Comparison of ENCODE assay signal across 19 mouse cellular contexts in genomic region chr14:105721576-105721975, GRCm38 (mm10).
DNase-seq lines count a peak whose midpoint lies in the region; ATAC-seq and TF ChIP-seq lines count a peak whose summit lies in the region.
"Had no signal": no experiment of that assay in that cellular context is flagged by ENCODE, and none has a peak within 500 bp of the region (broad histone marks: within the 10 kb centered on the region; RNA-seq: fewer than 3 reads in every experiment).

No protein-coding gene starts in this region.

- H3K4me2 ChIP-seq in forebrain, postnatal 0 days (ENCODE audit: low read depth), result no peak overlapping the region
- H3K4me2 ChIP-seq in forebrain, embryonic 11.5 days (ENCODE audit: low read depth, low read length, severe bottlenecking), result no peak overlapping the region
- H3K4me2 ChIP-seq: embryonic facial prominence, embryonic 13.5 days; heart, embryonic 13.5 days; hindbrain, embryonic 12.5 days had no signal

- TF ChIP-seq CTCF in cerebellum, adult 2 months (IDR thresholded peaks at IDR 0.05; ENCODE audit: borderline replicate concordance, insufficient read depth, low read depth, low read length), result no peak
- no peak for TF ChIP-seq CTCF in forebrain, postnatal 0 days (IDR thresholded peaks at IDR 0.05; ENCODE audit: low read depth)
- no peak for TF ChIP-seq CTCF in left cerebral cortex, adult 2 months (IDR thresholded peaks at IDR 0.05)
- TF ChIP-seq CTCF in cortical plate, adult 2 months (IDR thresholded peaks at IDR 0.05; ENCODE audit: extremely low read depth, insufficient read depth, low read length), result no peak

- no peak for TF ChIP-seq POLR2A in cerebellum, adult 2 months (IDR thresholded peaks at IDR 0.05; ENCODE audit: borderline replicate concordance, insufficient read depth, low read length)
- TF ChIP-seq POLR2A in cortical plate, adult 2 months (IDR thresholded peaks at IDR 0.05; ENCODE audit: extremely low read depth, insufficient read depth, low read length), result no peak

- no peak for ATAC-seq in forebrain, postnatal 0 days
- ATAC-seq in forebrain, embryonic 11.5 days (replicated peaks; ENCODE audit: low FRiP score), result no peak
- ATAC-seq: CD4-positive, CD25-positive, alpha-beta regulatory T cell, adult 4 months; hindbrain, embryonic 16.5 days; inflammation-experienced regulatory T-cells, adult 6 months; intestine, postnatal 0 days had no signal

- no peaks in the 10 kb centered on the region for H3K27me3 ChIP-seq in cerebellum, adult 2 months (ENCODE audit: control insufficient read depth, insufficient read depth, low read length)
- no peaks in the 10 kb centered on the region for H3K27me3 ChIP-seq in forebrain, postnatal 0 days (ENCODE audit: insufficient read depth, low read length)
- no peaks in the 10 kb centered on the region for H3K27me3 ChIP-seq in forebrain, embryonic 11.5 days (ENCODE audit: control insufficient read depth, insufficient read depth, low read length)
- H3K27me3 ChIP-seq: embryonic facial prominence, embryonic 13.5 days; heart, embryonic 13.5 days; hindbrain, embryonic 12.5 days had no signal

- H3K36me3 ChIP-seq in forebrain, postnatal 0 days (ENCODE audit: insufficient read depth), result no peaks in the 10 kb centered on the region
- no peaks in the 10 kb centered on the region for H3K36me3 ChIP-seq in forebrain, embryonic 11.5 days (ENCODE audit: control insufficient read depth, insufficient read depth, low read length)
- H3K36me3 ChIP-seq: embryonic facial prominence, embryonic 13.5 days; G1E; heart, embryonic 13.5 days; hindbrain, embryonic 12.5 days had no signal

- H3K9me3 ChIP-seq in forebrain, postnatal 0 days (ENCODE audit: low read length), result no peaks in the 10 kb centered on the region
- H3K9me3 ChIP-seq in forebrain, embryonic 11.5 days (ENCODE audit: control insufficient read depth, low read length), result no peaks in the 10 kb centered on the region
- H3K9me3 ChIP-seq: hindbrain, embryonic 12.5 days had no signal

- H3K4me3 ChIP-seq in cerebellum, adult 2 months (replicated peaks; ENCODE audit: insufficient read depth, low read depth, low read length), result no peak overlapping the region
- H3K4me3 ChIP-seq in forebrain, postnatal 0 days (ENCODE audit: low read depth, low read length), result no peak overlapping the region
- no peak overlapping the region for H3K4me3 ChIP-seq in forebrain, embryonic 11.5 days (ENCODE audit: low read depth, low read length)
- H3K4me3 ChIP-seq in left cerebral cortex, adult 2 months, result no peak overlapping the region
- no peak overlapping the region for H3K4me3 ChIP-seq in cortical plate, adult 2 months (ENCODE audit: insufficient read depth, low read length)
- H3K4me3 ChIP-seq: embryonic facial prominence, embryonic 13.5 days; heart, embryonic 13.5 days; hindbrain, embryonic 12.5 days had no signal

- WGBS in cerebellum, adult 2 months, result 79% methylated on average over 3 of the region's 3 CpGs
- WGBS in forebrain, postnatal 0 days, result 76% methylated on average over 3 of the region's 3 CpGs
- 81% methylated on average over 3 of the region's 3 CpGs for WGBS in forebrain, embryonic 11.5 days

- peak overlapping the region; percentile 8; the same call in 1 of the 2 replicates for H3K27ac ChIP-seq in cerebellum, adult 2 months (ENCODE audit: insufficient read depth, low read length)
- H3K27ac ChIP-seq in forebrain, postnatal 0 days (ENCODE audit: low read depth, low read length), result peak overlapping the region; percentile 36
- no peak overlapping the region for H3K27ac ChIP-seq in forebrain, embryonic 11.5 days (ENCODE audit: low read depth, low read length)
- H3K27ac ChIP-seq in left cerebral cortex, adult 2 months, result peak overlapping the region; percentile 83
- peak overlapping the region; percentile 84 for H3K27ac ChIP-seq in cortical plate, adult 2 months (ENCODE audit: insufficient read depth, low read length)
- H3K27ac ChIP-seq: embryonic facial prominence, embryonic 13.5 days; heart, embryonic 13.5 days; hindbrain, embryonic 12.5 days had no signal

- intact Hi-C loops in left cerebral cortex, adult 2 months (cut with DNase I), result loop anchor here (5.0 kb wide), 1 partner anchor 324 kb away; no protein-coding TSS in a partner anchor
- intact Hi-C loops in left cerebral cortex, postnatal 10 days (cut with DNase I), result loop anchor here (5.0 kb wide), 1 partner anchor 224 kb away; no protein-coding TSS in a partner anchor

- no peak overlapping the region for H3K9ac ChIP-seq in forebrain, postnatal 0 days
- no peak overlapping the region for H3K9ac ChIP-seq in forebrain, embryonic 11.5 days (ENCODE audit: low read length)
- H3K9ac ChIP-seq: embryonic facial prominence, embryonic 13.5 days; heart, embryonic 13.5 days; hindbrain, embryonic 12.5 days had no signal

- peaks cover 10% of the 10 kb centered on the region; the same call in 1 of the 2 replicates for H3K4me1 ChIP-seq in cerebellum, adult 2 months (ENCODE audit: control insufficient read depth, insufficient read depth, low read length)
- no peaks in the 10 kb centered on the region for H3K4me1 ChIP-seq in forebrain, postnatal 0 days (ENCODE audit: insufficient read depth)
- H3K4me1 ChIP-seq in forebrain, embryonic 11.5 days (replicated peaks; ENCODE audit: control insufficient read depth, insufficient read depth, low read length), result no peaks in the 10 kb centered on the region
- H3K4me1 ChIP-seq in cortical plate, adult 2 months (ENCODE audit: control insufficient read depth, insufficient read depth, low read length), result peaks cover 8% of the 10 kb centered on the region
- H3K4me1 ChIP-seq: heart, embryonic 13.5 days had no signal

- no peak for DNase-seq in cerebellum, adult 2 months
- DNase-seq in cerebellum, postnatal 10 days, result no peak
- no peak for DNase-seq in forebrain, postnatal 0 days
- DNase-seq in forebrain, embryonic 11.5 days (ENCODE audit: low spot score), result no peak
- DNase-seq in left cerebral cortex, adult 2 months (ENCODE audit: extremely low spot score in 1 of 2, low spot score in 2 of 2), result no peak
- DNase-seq in left cerebral cortex, postnatal 10 days (ENCODE audit: extremely low spot score in 1 of 2, low spot score in 2 of 2), result no peak
- DNase-seq: adrenal gland, postnatal 10 days; B cell, adult 2 months; gastrocnemius, postnatal 25 days; heart, postnatal 4 days had no signal
